Mouse (Mus musculus) cortical plate, adult 2 months (tissue): ENCODE data around the gene Gas2l1.

Experiments
- CTCF ChIP-seq: fragments of 200-500 bp; IDR thresholded peaks from 2 replicates; pipeline ENCODE4 v1.5.1; 2011; ENCODE audit warnings: mild to moderate bottlenecking, control low read depth, low read length; ENCODE audit not compliant: insufficient read depth; ENCODE audit errors: extremely low read depth
- POLR2A ChIP-seq: fragments of 200-500 bp; IDR thresholded peaks from 2 replicates; pipeline ENCODE4 v1.6.1; 2011; ENCODE audit warnings: mild to moderate bottlenecking, low read length, control low read depth; ENCODE audit not compliant: insufficient read depth; ENCODE audit errors: extremely low read depth

DNA sequence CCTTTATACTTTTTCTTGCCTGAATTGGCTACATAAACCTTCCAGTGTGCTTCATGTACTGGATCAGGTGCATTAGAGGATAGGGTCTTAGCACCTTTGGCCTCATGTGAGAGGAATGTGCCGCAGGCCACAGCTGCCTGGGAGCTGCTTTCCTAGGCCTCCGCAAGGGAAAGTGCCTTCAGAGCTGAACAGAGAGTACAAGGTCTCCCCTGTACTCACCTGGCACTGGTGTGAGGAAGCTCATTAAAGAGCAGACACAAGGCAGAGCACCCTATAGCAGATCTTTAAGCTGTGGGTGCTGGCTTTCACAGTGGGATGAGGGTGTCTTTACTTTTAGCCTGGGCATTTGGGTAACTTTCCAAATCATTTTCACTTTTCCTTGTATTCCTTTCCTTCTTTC, 59.6 kb downstream of the Gas2l1 start:
- TF ChIP-seq POLR2A: no peak
- no peak for TF ChIP-seq CTCF
